Mouse (Mus musculus) midbrain, embryonic 16.5 days (tissue): ENCODE data around the gene Ppp1r14c. TPM values are rescaled to one million over a fixed set of nuclear protein-coding genes. Genes with fewer than 3 reads are reported as not detected.

Experiments
- ATAC-seq: fragments of 200-750 bp; cut with Nextera tagmentation; 2 replicates; pipeline ENCODE4 v1.8.0; 2017; ENCODE audit warnings: moderate TSS enrichment
- H3K27ac ChIP-seq: fragments of 300-500 bp; sonication (generic); 2 replicates; pipeline ENCODE4 v1.5.1; 2014; ENCODE audit warnings: mild to moderate bottlenecking, low read length, mixed read lengths
- H3K27me3 ChIP-seq: fragments of 300-500 bp; sonication (generic); 2 replicates; pipeline ENCODE4 v1.6.1; 2014; ENCODE audit warnings: low read depth, low read length, mixed read lengths; ENCODE audit not compliant: control insufficient read depth, insufficient read depth
- H3K36me3 ChIP-seq: fragments of 300-500 bp; sonication (generic); 2 replicates; pipeline ENCODE4 v1.6.1; 2014; ENCODE audit warnings: mild to moderate bottlenecking, low read length, moderate library complexity, mixed read lengths; ENCODE audit not compliant: control insufficient read depth, insufficient read depth
- H3K4me1 ChIP-seq: fragments of 300-500 bp; sonication (generic); 2 replicates; pipeline ENCODE4 v1.6.1; 2014; ENCODE audit warnings: mild to moderate bottlenecking, low read length, mixed read lengths; ENCODE audit not compliant: control insufficient read depth, insufficient read depth
- H3K4me2 ChIP-seq: fragments of 300-500 bp; sonication (generic); 2 replicates; pipeline ENCODE4 v1.6.1; 2014; ENCODE audit warnings: mild to moderate bottlenecking, low read length, mixed read lengths
- H3K4me3 ChIP-seq: fragments of 300-500 bp; sonication (generic); 2 replicates; pipeline ENCODE4 v1.5.1; 2014; ENCODE audit warnings: low read depth, mild to moderate bottlenecking, low read length, moderate library complexity, mixed read lengths
- H3K9ac ChIP-seq: fragments of 300-500 bp; sonication (generic); 2 replicates; pipeline ENCODE4 v1.6.1; 2014; ENCODE audit warnings: low read depth, low read length, mixed read lengths
- H3K9me3 ChIP-seq: fragments of 300-500 bp; sonication (generic); replicated peaks from 2 replicates; pipeline ENCODE4 v1.6.1; 2014; ENCODE audit warnings: mild to moderate bottlenecking, low read length, mixed read lengths; ENCODE audit not compliant: control insufficient read depth, poor library complexity, severe bottlenecking
- WGBS: fragments of 180-500 bp; shearing (Covaris S2); extraction: QIAGEN DNeasy Blood & Tissue Kit; methylation state at CpG from one replicate; pipeline ENCODE4 v1.1.7; 2014; 5-methylcytosine and 5-hydroxymethylcytosine counted together
- polyA plus RNA-seq: library from polyadenylated mRNA; unstranded; fragments of >200 nt; fragmentation: Nextera tagmentation; extraction: Ambion mirVana; gene quantifications from 2 replicates; pipeline ENCODE4 v1.2.1, GENCODE M21; 2015

Ppp1r14c gene
- polyA plus RNA-seq, 1 experiment from 2014 or later: 63.8 TPM

DNA sequence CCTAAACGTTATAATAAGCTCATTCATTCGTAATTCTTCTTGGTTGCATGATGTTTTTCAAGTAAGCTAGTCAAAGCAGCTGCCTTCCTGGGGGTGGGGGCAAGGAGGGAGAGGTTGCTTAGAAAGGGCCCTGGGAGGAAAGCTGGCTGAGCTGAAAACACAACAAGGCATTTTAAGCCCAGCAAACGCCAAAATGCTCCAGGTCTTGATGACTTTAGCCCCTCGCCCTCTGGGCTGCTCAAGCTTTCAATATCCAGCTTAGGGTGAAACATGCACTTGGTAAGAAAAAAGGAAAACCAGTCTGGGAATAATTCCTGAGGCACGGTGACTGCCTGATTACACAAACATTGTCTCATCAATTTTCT is 204 bp upstream of the Ppp1r14c start:
- Histone ChIP-seq H3K9ac (peak overlapping the region; percentile 87), H3K9me3 (no peaks in the 10 kb centered on the region), H3K27ac (peak overlapping the region; percentile 85), H3K4me2 (peak overlapping the region; percentile 81), H3K4me1 (peaks cover 6% of the 10 kb centered on the region), H3K36me3 (no peaks in the 10 kb centered on the region), H3K27me3 (no peaks in the 10 kb centered on the region; the same call in 1 of the 2 replicates), H3K4me3 (peak overlapping the region; percentile 77)
- peak; percentile 12 for ATAC-seq
- 11% methylated on average over 5 of the region's 5 CpGs for WGBS

GRCm38 (mm10) chr10:3366870-3367431 is 1.1 kb downstream of the Ppp1r14c start:
- peak overlapping the region; percentile 77 for H3K4me3 ChIP-seq
- H3K9ac ChIP-seq: peak overlapping the region; percentile 87
- peak; percentile 74 for ATAC-seq
- H3K27ac ChIP-seq: peak overlapping the region; percentile 85
- peaks cover 6% of the 10 kb centered on the region for H3K4me1 ChIP-seq
- H3K27me3 ChIP-seq: no peaks in the 10 kb centered on the region; the same call in 1 of the 2 replicates
- no peaks in the 10 kb centered on the region for H3K36me3 ChIP-seq
- H3K4me2 ChIP-seq: peak overlapping the region; percentile 81
- no peaks in the 10 kb centered on the region for H3K9me3 ChIP-seq
- 2% methylated on average over 26 of the region's 26 CpGs for WGBS

GRCm38 (mm10) chr10:3367440-3367839 is 1.6 kb downstream of the Ppp1r14c start:
- peak overlapping the region; percentile 77 for H3K4me3 ChIP-seq
- peak overlapping the region; percentile 81 for H3K4me2 ChIP-seq
- no peaks in the 10 kb centered on the region; the same call in 1 of the 2 replicates for H3K27me3 ChIP-seq
- H3K36me3 ChIP-seq: no peaks in the 10 kb centered on the region
- peaks cover 6% of the 10 kb centered on the region for H3K4me1 ChIP-seq
- WGBS: 27% methylated on average over 11 of the region's 11 CpGs
- peak overlapping the region; percentile 85 for H3K27ac ChIP-seq
- no peak for ATAC-seq
- peak overlapping the region; percentile 87 for H3K9ac ChIP-seq
- no peaks in the 10 kb centered on the region for H3K9me3 ChIP-seq

GRCm38 (mm10) chr10:3383176-3383575 is 17.3 kb downstream of the Ppp1r14c start:
- ATAC-seq: no peak
- H3K4me3 ChIP-seq: no peak overlapping the region
- no peak overlapping the region for H3K4me2 ChIP-seq
- no peaks in the 10 kb centered on the region for H3K9me3 ChIP-seq
- 64% methylated on average over 3 of the region's 3 CpGs for WGBS
- H3K9ac ChIP-seq: no peak overlapping the region
- no peaks in the 10 kb centered on the region for H3K4me1 ChIP-seq
- no peaks in the 10 kb centered on the region for H3K27me3 ChIP-seq
- no peaks in the 10 kb centered on the region for H3K36me3 ChIP-seq
- no peak overlapping the region for H3K27ac ChIP-seq

DNA sequence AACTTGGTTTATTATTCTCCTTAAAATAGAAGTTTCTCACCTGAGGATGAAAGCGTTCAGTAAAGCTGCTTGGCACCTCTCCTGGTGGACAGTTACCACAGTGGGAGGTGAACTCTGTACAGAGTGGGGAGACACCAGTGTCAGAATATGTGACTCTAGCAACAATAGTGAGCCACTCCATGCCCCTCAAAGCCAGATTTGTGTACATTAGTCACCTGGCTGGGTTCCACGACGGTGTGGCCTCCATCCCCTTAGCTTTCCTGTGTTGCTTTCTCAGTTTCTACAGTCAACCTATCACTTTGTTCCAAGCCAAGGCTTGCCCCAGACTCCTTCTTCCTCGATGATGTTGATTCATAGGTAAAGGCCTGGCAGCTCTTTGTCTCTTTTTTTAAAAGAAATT is 26.4 kb downstream of the Ppp1r14c start:
- no peaks in the 10 kb centered on the region for H3K36me3 ChIP-seq
- no peaks in the 10 kb centered on the region for H3K4me1 ChIP-seq
- H3K9ac ChIP-seq: no peak overlapping the region
- no peak overlapping the region for H3K4me2 ChIP-seq
- 83% methylated on average over 4 of the region's 4 CpGs for WGBS
- H3K27ac ChIP-seq: no peak overlapping the region
- H3K27me3 ChIP-seq: no peaks in the 10 kb centered on the region
- H3K9me3 ChIP-seq: no peaks in the 10 kb centered on the region
- no peak overlapping the region for H3K4me3 ChIP-seq
- no peak for ATAC-seq

DNA sequence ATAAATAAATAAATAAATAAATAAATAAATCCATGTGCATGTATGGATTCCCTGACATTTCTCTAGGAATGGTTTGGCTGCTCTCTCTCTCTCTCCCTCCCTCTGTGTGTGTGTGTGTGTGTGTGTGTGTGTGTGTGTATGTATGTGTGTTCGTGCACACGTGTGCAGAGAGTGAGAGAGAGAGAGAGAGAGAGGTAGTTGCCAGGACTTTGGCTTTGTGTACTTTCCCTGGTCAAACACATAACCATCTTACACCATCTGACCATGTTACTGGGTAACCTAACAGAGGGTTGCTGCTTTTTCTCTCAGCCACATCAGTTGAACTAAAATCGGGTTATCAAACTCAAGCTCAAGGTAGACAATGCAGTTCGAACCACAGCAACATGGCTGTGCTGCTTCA is 27.7 kb downstream of the Ppp1r14c start:
- H3K27me3 ChIP-seq: no peaks in the 10 kb centered on the region
- H3K4me1 ChIP-seq: no peaks in the 10 kb centered on the region
- WGBS: 93% methylated on average over 4 of the region's 4 CpGs
- no peaks in the 10 kb centered on the region for H3K36me3 ChIP-seq
- H3K9ac ChIP-seq: no peak overlapping the region
- H3K27ac ChIP-seq: no peak overlapping the region
- H3K4me3 ChIP-seq: no peak overlapping the region
- H3K9me3 ChIP-seq: no peaks in the 10 kb centered on the region
- H3K4me2 ChIP-seq: no peak overlapping the region
- ATAC-seq: no peak

- 40% methylated on average over 5 of the region's 5 CpGs for WGBS
- no peak overlapping the region for H3K4me3 ChIP-seq
These were observed 28.3 kb downstream of the Ppp1r14c start for GRCm38 (mm10) chr10:3394193-3394592.

GRCm38 (mm10) chr10:3394671-3395288 is 28.9 kb downstream of the Ppp1r14c start:
- Histone ChIP-seq H3K4me1 (no peaks in the 10 kb centered on the region), H3K9me3 (no peaks in the 10 kb centered on the region), H3K9ac (no peak overlapping the region), H3K27me3 (no peaks in the 10 kb centered on the region), H3K27ac (peak overlapping the region; percentile 31), H3K4me2 (no peak overlapping the region), H3K36me3 (no peaks in the 10 kb centered on the region), H3K4me3 (no peak overlapping the region)
- WGBS: 64% methylated on average over 4 of the region's 4 CpGs
- ATAC-seq: peak; percentile 25; the same call in 1 of the 2 replicates

More at GRCm38 (mm10) chr10:3394193-3394592, 28.3 kb downstream of the Ppp1r14c start:
- Histone ChIP-seq H3K27me3 (no peaks in the 10 kb centered on the region), H3K36me3 (no peaks in the 10 kb centered on the region), H3K27ac (peak overlapping the region; percentile 31), H3K4me1 (no peaks in the 10 kb centered on the region), H3K4me2 (no peak overlapping the region), H3K9me3 (no peaks in the 10 kb centered on the region), H3K9ac (no peak overlapping the region)
- peak; percentile 71 for ATAC-seq

DNA sequence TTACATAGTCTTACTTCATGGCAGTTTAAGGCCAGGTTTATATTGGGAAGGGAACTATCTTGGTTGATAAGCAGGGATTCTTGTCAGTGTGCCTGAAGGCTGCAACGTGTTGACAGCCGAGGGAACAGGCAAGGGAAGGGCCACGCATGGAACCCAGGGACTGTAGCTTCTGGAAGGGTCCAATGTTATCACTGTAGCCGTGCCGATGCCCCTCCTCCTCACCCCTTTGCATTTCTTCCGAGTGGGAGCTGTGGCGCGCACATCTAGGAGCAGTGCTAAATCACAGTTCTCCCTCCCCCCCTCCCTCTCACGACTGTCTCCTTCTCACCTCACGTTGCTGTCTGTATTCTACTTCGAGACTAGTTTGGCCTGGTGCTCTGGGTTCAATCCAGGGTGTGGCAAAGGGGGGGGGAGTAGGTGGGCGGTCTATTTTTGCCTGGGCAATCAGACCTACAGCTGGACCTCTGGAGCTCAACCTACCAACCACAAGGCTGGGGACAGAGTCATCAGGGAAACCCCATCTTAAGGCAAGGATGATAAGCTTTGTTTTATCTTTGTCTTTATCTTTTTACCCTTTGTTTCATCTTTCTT is 29.6 kb downstream of the Ppp1r14c start:
- H3K27ac ChIP-seq: no peak overlapping the region
- no peaks in the 10 kb centered on the region for H3K9me3 ChIP-seq

More for the DNA sequence above, 29.6 kb downstream of the Ppp1r14c start:
- Histone ChIP-seq H3K27me3 (no peaks in the 10 kb centered on the region), H3K4me3 (no peak overlapping the region), H3K4me1 (no peaks in the 10 kb centered on the region), H3K4me2 (no peak overlapping the region), H3K36me3 (no peaks in the 10 kb centered on the region), H3K9ac (no peak overlapping the region)
- WGBS: 93% methylated on average over 11 of the region's 12 CpGs
- no peak; the same call in 1 of the 2 replicates for ATAC-seq
